Mouse (Mus musculus) lung, adult 2 months (tissue): ENCODE data around the gene Lsamp.

Source experiments
- CTCF ChIP-seq: fragments of 200-500 bp; IDR thresholded peaks from 2 replicates; pipeline ENCODE4 v1.5.1; 2011; ENCODE audit warnings: mild to moderate bottlenecking, low read length, control low read depth; ENCODE audit not compliant: insufficient read depth
- POLR2A ChIP-seq: fragments of 200-500 bp; IDR thresholded peaks from 2 replicates; pipeline ENCODE4 v1.6.1; 2011; ENCODE audit warnings: low read depth, mild to moderate bottlenecking, control low read depth, low read length, borderline replicate concordance; ENCODE audit errors: extremely low read depth

DNA sequence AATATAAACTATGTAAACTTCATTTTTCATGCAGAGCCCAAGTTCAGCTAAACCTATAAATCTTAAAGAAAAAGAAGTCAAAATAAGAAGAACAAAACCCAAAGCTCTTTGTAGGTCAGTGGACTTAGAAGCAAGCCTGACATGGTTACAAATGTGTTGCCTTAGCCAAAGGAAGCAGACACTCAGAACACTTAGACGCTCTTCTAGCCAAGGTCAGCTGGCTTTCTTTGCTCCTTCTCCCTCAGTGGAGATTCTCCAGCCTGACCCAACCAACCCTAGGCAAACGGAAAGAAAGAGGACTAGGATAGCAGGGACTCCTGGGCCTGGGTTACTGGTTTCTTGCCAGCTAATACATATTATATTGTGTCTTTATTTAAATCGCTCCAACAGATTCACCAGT, 2194.7 kb downstream of the Lsamp start:
- TF ChIP-seq POLR2A (no peak), CTCF (no peak)
